ENCODE assay signal across 13 mouse cellular contexts in genomic region chr16:34000715-34001114, GRCm38 (mm10). TPM values are rescaled to one million over a fixed set of nuclear protein-coding genes. Genes with fewer than 3 reads are reported as not detected.
DNase-seq lines count a peak whose midpoint lies in the region; ATAC-seq and TF ChIP-seq lines count a peak whose summit lies in the region.
"Had no signal": no experiment of that assay in that cellular context is flagged by ENCODE, and none has a peak within 500 bp of the region (broad histone marks: within the 10 kb centered on the region; RNA-seq: fewer than 3 reads in every experiment).

No protein-coding gene starts in this region.

- H3K36me3 ChIP-seq in midbrain, postnatal 0 days (ENCODE audit: insufficient read depth, low read length), result 0 out of 2 replicates have a peak, but pooled peaks cover 3% of the 10 kb centered on the region
- H3K36me3 ChIP-seq in forebrain, embryonic 16.5 days (ENCODE audit: control insufficient read depth, insufficient read depth), result no peaks in the 10 kb centered on the region
- H3K36me3 ChIP-seq: embryonic facial prominence, embryonic 13.5 days; kidney, embryonic 15.5 days; limb, embryonic 13.5 days had no signal

- ATAC-seq in midbrain, postnatal 0 days (ENCODE audit: low FRiP score), result no peak
- no peak for ATAC-seq in forebrain, embryonic 16.5 days

- WGBS in midbrain, postnatal 0 days, result 84% methylated on average over 8 of the region's 8 CpGs
- WGBS in forebrain, embryonic 16.5 days, result 82% methylated on average over 8 of the region's 8 CpGs

- H3K27me3 ChIP-seq in midbrain, postnatal 0 days (ENCODE audit: insufficient read depth, low read length), result no peaks in the 10 kb centered on the region
- H3K27me3 ChIP-seq in forebrain, embryonic 16.5 days (replicated peaks; ENCODE audit: control insufficient read depth, insufficient read depth, low read length), result no peaks in the 10 kb centered on the region
- H3K27me3 ChIP-seq: embryonic facial prominence, embryonic 13.5 days; kidney, embryonic 15.5 days; limb, embryonic 13.5 days had no signal

- H3K9ac ChIP-seq in midbrain, postnatal 0 days (replicated peaks; ENCODE audit: low read length, poor library complexity, severe bottlenecking), result no peak overlapping the region
- H3K9ac ChIP-seq in forebrain, embryonic 16.5 days (replicated peaks; ENCODE audit: low read depth, low read length), result no peak overlapping the region
- H3K9ac ChIP-seq: embryonic facial prominence, embryonic 13.5 days; hindbrain, embryonic 14.5 days; kidney, embryonic 15.5 days; limb, embryonic 13.5 days had no signal

- H3K27ac ChIP-seq in midbrain, postnatal 0 days (ENCODE audit: low read depth, low read length), result no peak overlapping the region
- no peak overlapping the region for H3K27ac ChIP-seq in forebrain, embryonic 16.5 days (ENCODE audit: low read length)
- H3K27ac ChIP-seq: embryonic facial prominence, embryonic 13.5 days; hindbrain, embryonic 14.5 days; kidney, embryonic 15.5 days; limb, embryonic 13.5 days had no signal

- DNase-seq in gastrocnemius, adult 18-20 months (ENCODE audit: low spot score), result peak; percentile 79
- DNase-seq in gastrocnemius, postnatal 4 days (ENCODE audit: low spot score in 2 of 2), result no peak
- DNase-seq in adipocyte (ENCODE audit: low spot score), result peak; percentile 75
- DNase-seq in heart, postnatal 25 days (ENCODE audit: low spot score), result peak; percentile 10
- peak; percentile 86 for DNase-seq in skeletal muscle tissue, adult 2 months (ENCODE audit: low read depth, low spot score)
- no peak for DNase-seq in midbrain, postnatal 0 days (ENCODE audit: low spot score)
- DNase-seq in yolk sac, embryonic 10.5 days (ENCODE audit: low spot score), result no peak
- DNase-seq: cerebellum, postnatal 10 days had no signal

- H3K9me3 ChIP-seq in midbrain, postnatal 0 days (ENCODE audit: low read length), result no peaks in the 10 kb centered on the region
- no peaks in the 10 kb centered on the region for H3K9me3 ChIP-seq in forebrain, embryonic 16.5 days (ENCODE audit: control insufficient read depth, low read length)
- H3K9me3 ChIP-seq: embryonic facial prominence, embryonic 13.5 days; kidney, embryonic 15.5 days; limb, embryonic 13.5 days had no signal

- TF ChIP-seq CTCF in midbrain, postnatal 0 days (IDR thresholded peaks at IDR 0.05), result no peak

- H3K4me2 ChIP-seq in midbrain, postnatal 0 days (ENCODE audit: low read depth, low read length, poor library complexity, severe bottlenecking), result no peak overlapping the region
- H3K4me2 ChIP-seq in forebrain, embryonic 16.5 days (ENCODE audit: low read length), result no peak overlapping the region
- H3K4me2 ChIP-seq: embryonic facial prominence, embryonic 13.5 days; hindbrain, embryonic 14.5 days; kidney, embryonic 15.5 days; limb, embryonic 13.5 days had no signal

- no peaks in the 10 kb centered on the region for H3K4me1 ChIP-seq in midbrain, postnatal 0 days (ENCODE audit: insufficient read depth, low read length)
- peaks cover 21% of the 10 kb centered on the region for H3K4me1 ChIP-seq in forebrain, embryonic 16.5 days (replicated peaks; ENCODE audit: control insufficient read depth, insufficient read depth, low read length)

- intact Hi-C loops in heart, postnatal 25 days (cut with DNase I), result no loop called here

- H3K4me3 ChIP-seq in midbrain, postnatal 0 days (ENCODE audit: low read depth, low read length), result no peak overlapping the region
- H3K4me3 ChIP-seq in forebrain, embryonic 16.5 days (replicated peaks; ENCODE audit: low read length), result no peak overlapping the region
- H3K4me3 ChIP-seq: embryonic facial prominence, embryonic 13.5 days; kidney, embryonic 15.5 days; limb, embryonic 13.5 days had no signal

RNA-seq across cellular contexts. Expression of gene Umps, which starts 33.9 kb away (rescaled TPM):
- total RNA-seq in gastrocnemius, adult 18-20 months (2021), result 1 to 10 TPM; 5.8 to 6.8 TPM
- total RNA-seq in gastrocnemius, postnatal 4 days (2021), result 10 to 100 TPM; 13.4 to 13.5 TPM
- 1 to 10 TPM; 9.0 to 9.2 TPM for total RNA-seq in heart, postnatal 25 days (2021)
- total RNA-seq in midbrain, postnatal 0 days (2014; rRNA removed), result 18.4 and 19.8 TPM in 2 replicates
- 22.2 and 22.5 TPM in 2 replicates for polyA plus RNA-seq in midbrain, postnatal 0 days (2015; fragmentation: Nextera tagmentation; extraction: Ambion mirVana)
- polyA plus RNA-seq in forebrain, embryonic 16.5 days (2015; fragmentation: Nextera tagmentation; extraction: Ambion mirVana), result 30.9 and 32.6 TPM in 2 replicates

Comparison
In these comparisons a context has a peak if more than half of its experiments do, and no peak if none do; other contexts are left out.
1. DNase-seq: peak in gastrocnemius, adult 18-20 months (single experiment), adipocyte (single experiment), heart, postnatal 25 days (single experiment) and skeletal muscle tissue, adult 2 months (single experiment); none in gastrocnemius, postnatal 4 days (0 of 2), midbrain, postnatal 0 days (single experiment) and yolk sac, embryonic 10.5 days (single experiment).